Mouse (Mus musculus): ENCODE data around the gene Mob1a.

GRCm38 (mm10) chr6:83327591-83328190 lies 1.9 kb downstream of the Mob1a start:
- TF ChIP-seq ZC3H11A (IDR thresholded peaks at IDR 0.05; ENCODE audit: borderline replicate concordance, low read depth, low read length) (no peak), CHD2 (IDR thresholded peaks at IDR 0.05; ENCODE audit: low read depth, low read length) (no peak), HCFC1 (IDR thresholded peaks at IDR 0.05; ENCODE audit: borderline replicate concordance, insufficient read depth, low read length) (no peak), MAFK (IDR thresholded peaks at IDR 0.05; ENCODE audit: insufficient read depth, low read depth, low read length) (no peak), ZNF384 (IDR thresholded peaks at IDR 0.05; ENCODE audit: low read depth, low read length) (peak; percentile 80)

Data from ES-E14 (cell line).